Mouse (Mus musculus) G1E (cell line): ENCODE data around the gene 1810009A15Rik. TPM values are rescaled to one million over a fixed set of nuclear protein-coding genes. Genes with fewer than 3 reads are reported as not detected.
"Not testable (repeated sequence)": the region's sequence is repeated elsewhere in the genome, so short reads cannot be mapped to it uniquely, and the experiment has no call there.

Experiments used
- ATAC-seq: 2 replicates; pipeline ENCODE4 v1.8.0; 2016; ENCODE audit warnings: mild to moderate bottlenecking; ENCODE audit not compliant: insufficient number of reproducible peaks, poor library complexity, low FRiP score, severe bottlenecking; ENCODE audit errors: extremely low read depth
- DNase-seq: peaks from one replicate; pipeline ENCODE4 v3.0.0; 2012; ENCODE audit warnings: low spot score
- H3K27me3 ChIP-seq: 2 replicates; pipeline ENCODE4 v1.6.1; 2012; ENCODE audit warnings: mild to moderate bottlenecking, low read length, inconsistent platforms; ENCODE audit not compliant: insufficient read depth
- H3K36me3 ChIP-seq: replicated peaks from 2 replicates; pipeline ENCODE3; 2012; ENCODE audit warnings: mild to moderate bottlenecking, inconsistent platforms
- H3K4me1 ChIP-seq: 2 replicates; pipeline ENCODE4 v1.6.1; 2012; ENCODE audit warnings: low read depth, low read length, inconsistent platforms, mixed read lengths; ENCODE audit not compliant: insufficient read depth
- H3K4me3 ChIP-seq: 2 replicates; pipeline ENCODE4 v1.5.1; 2012; ENCODE audit warnings: low read depth, mild to moderate bottlenecking, inconsistent platforms, low read length, moderate library complexity, mixed read lengths
- H3K9me3 ChIP-seq: replicated peaks from 2 replicates; pipeline ENCODE4 v1.6.1; 2012; ENCODE audit warnings: inconsistent platforms
- CTCF ChIP-seq: IDR thresholded peaks from 2 replicates; pipeline ENCODE4 v1.5.1; 2012; ENCODE audit warnings: low read depth, low read length, inconsistent platforms, mixed read lengths
- GATA1 ChIP-seq: IDR thresholded peaks from 2 replicates; pipeline ENCODE4 v1.6.1; 2012; ENCODE audit warnings: borderline replicate concordance, low read length, inconsistent platforms, mixed read lengths
- GATA2 ChIP-seq: IDR thresholded peaks from 2 replicates; pipeline ENCODE4 v1.6.1; 2012; ENCODE audit warnings: low read depth, low read length, inconsistent platforms, borderline replicate concordance
- POLR2AphosphoS5 ChIP-seq: IDR thresholded peaks from 2 replicates; pipeline ENCODE4 v1.6.1; 2012; ENCODE audit warnings: low read depth, low read length, inconsistent platforms; ENCODE audit not compliant: insufficient replicate concordance
- TAL1 ChIP-seq: conservative IDR thresholded peaks from 2 replicates; pipeline ENCODE4 v1.6.1; 2012; ENCODE audit warnings: low read depth, low read length, inconsistent platforms, mixed read lengths
- polyA plus RNA-seq: library from polyadenylated mRNA; stranded (reverse); fragments of >175 nt; gene quantifications from 2 replicates; pipeline ENCODE4 v1.2.3, GENCODE M21; 2012
- total RNA-seq, 2 experiments: library from RNA; stranded (forward) in 1 of 2; stranded (reverse) in 1 of 2; fragments of 200-1000 nt in 1 of 2; fragments of >200 nt in 1 of 2; fragmentation: Nextera tagmentation in 1 of 2; gene quantifications; 2 replicates each; pipeline ENCODE4 v1.2.3; 2014 to 2017

1810009A15Rik gene
- total and polyA plus RNA-seq, 3 experiments = 53.0 to 85.7 (median 84.9) TPM

DNA sequence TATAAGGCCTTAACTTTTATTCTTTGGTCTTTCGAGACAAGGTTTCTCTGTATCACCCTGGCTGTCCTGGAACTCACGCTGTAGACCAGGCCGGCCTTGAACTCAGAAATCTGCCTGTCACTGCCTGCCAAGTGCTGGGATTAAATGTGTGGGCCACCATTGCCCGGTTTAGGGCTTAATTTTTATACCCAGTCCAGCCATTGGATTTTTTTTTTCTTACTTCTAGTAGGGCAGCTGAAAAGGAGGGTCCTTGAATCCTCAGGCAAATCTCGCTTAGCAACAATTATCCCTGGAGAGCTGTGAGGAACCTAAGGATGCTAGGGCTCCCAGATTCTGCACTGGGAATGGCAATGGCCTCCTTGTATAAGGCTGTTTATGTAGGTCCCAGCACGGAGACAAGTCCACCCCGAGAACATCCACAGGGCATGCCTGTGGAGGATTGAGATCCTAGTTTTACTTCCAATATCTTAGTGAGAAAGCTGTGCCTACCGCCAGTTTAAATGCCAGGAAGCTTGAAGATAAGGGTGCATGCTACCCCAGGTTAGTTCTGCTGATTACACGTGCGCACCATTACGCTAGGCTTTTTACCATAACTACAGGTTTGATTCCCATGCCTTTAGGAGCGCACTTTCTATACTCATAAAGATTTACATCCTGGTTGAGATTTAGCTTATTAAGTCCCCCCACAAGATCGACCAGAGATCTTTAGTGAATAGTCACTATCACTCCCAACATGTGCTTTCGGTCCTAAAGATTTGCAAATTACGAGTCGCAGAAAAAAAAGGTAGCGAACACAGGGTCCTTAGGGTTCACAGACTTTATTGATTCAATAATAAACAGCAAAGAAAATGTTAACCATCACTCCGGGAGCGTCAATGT is 829 bp upstream of the 1810009A15Rik start:
- TF ChIP-seq TAL1 (no peak), GATA1 (no peak), GATA2 (no peak), CTCF (no peak), POLR2AphosphoS5 (0 out of 2 replicates have a peak, but pooled peaks have one; percentile 32)
- Histone ChIP-seq H3K27me3 (no peaks in the 10 kb centered on the region), H3K9me3 (no peaks in the 10 kb centered on the region), H3K36me3 (peaks cover 28% of the 10 kb centered on the region), H3K4me3 (peak overlapping the region; percentile 78), H3K4me1 (peaks cover 41% of the 10 kb centered on the region)
- DNase-seq = no peak
- no peak for ATAC-seq

GRCm38 (mm10) chr19:8892829-8893766 is 4.4 kb downstream of the 1810009A15Rik start, which contains the start of gene Ints5:
Gene Ints5, plus strand, starts transcription at chr19:8893005.
- ATAC-seq (0 out of 2 replicates have a peak, but pooled peaks have one; percentile 40), DNase-seq (peak; percentile 76)
- H3K4me3 ChIP-seq = peak within 1 kb of the TSS; percentile 82
- peaks cover 54% of the 10 kb centered on the region for H3K36me3 ChIP-seq
- no peaks in the 10 kb centered on the region for H3K27me3 ChIP-seq
- H3K4me1 ChIP-seq = peaks cover 63% of the 10 kb centered on the region
- TF ChIP-seq CTCF = no peak
- TF ChIP-seq POLR2AphosphoS5 = no peak
- no peak for TF ChIP-seq TAL1
- TF ChIP-seq GATA1 = no peak
- no peak for TF ChIP-seq GATA2
- peaks cover 5% of the 10 kb centered on the region for H3K9me3 ChIP-seq

GRCm38 (mm10) chr19:8895397-8895960 is 6.8 kb downstream of the 1810009A15Rik start:
- ATAC-seq = no peak
- H3K4me3 ChIP-seq = peak overlapping the region; percentile 95; the same call in 1 of the 2 replicates
- H3K36me3 ChIP-seq = peaks cover 60% of the 10 kb centered on the region
- peaks cover 5% of the 10 kb centered on the region for H3K9me3 ChIP-seq
- TF ChIP-seq CTCF (no peak), TAL1 (no peak), GATA2 (no peak), GATA1 (no peak), POLR2AphosphoS5 (no peak)
- H3K4me1 ChIP-seq = peaks cover 73% of the 10 kb centered on the region
- no peaks in the 10 kb centered on the region for H3K27me3 ChIP-seq
- DNase-seq = no peak

DNA sequence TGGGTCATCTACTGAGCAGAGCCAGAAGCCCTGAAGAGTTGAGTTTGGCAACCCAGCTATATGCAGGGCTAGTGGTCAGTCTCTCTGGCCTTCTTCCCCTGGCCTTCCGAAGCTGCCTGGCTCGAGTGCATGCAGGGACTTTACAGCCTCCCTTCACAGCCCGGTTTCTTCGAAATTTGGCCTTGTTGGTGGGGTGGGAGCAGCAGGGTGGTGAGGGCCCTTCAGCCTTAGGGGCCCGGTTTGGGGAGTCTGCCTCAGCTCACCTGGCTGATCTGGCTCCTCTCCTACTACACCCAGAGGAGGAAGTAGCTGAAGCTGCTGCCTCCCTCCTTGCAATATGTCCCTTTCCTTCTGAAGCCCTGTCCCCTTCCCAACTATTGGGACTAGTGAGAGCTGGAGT is 7.6 kb downstream of the 1810009A15Rik start:
- DNase-seq, ATAC-seq, H3K9me3 ChIP-seq, H3K27me3 ChIP-seq: not testable (repeated sequence)
- Histone ChIP-seq H3K4me3 (peak overlapping the region; percentile 95; the same call in 1 of the 2 replicates), H3K36me3 (peaks cover 60% of the 10 kb centered on the region), H3K4me1 (peaks cover 73% of the 10 kb centered on the region)

- DNase-seq, H3K9me3 ChIP-seq, H3K27me3 ChIP-seq, ATAC-seq: not testable (repeated sequence)
- H3K36me3 ChIP-seq = peaks cover 62% of the 10 kb centered on the region
- H3K4me1 ChIP-seq = peaks cover 69% of the 10 kb centered on the region
- H3K4me3 ChIP-seq = peak overlapping the region; percentile 95
Observed at GRCm38 (mm10) chr19:8897211-8897864, 8.7 kb downstream of the 1810009A15Rik start.
